Mouse (Mus musculus): ENCODE data around the gene Samm50. TPM values are rescaled to one million over a fixed set of nuclear protein-coding genes. Genes with fewer than 3 reads are reported as not detected.

Samm50 gene
- total RNA-seq, 2 experiments from 2014 or later = 26.4 to 30.5 TPM

GRCm38 (mm10) chr15:84210941-84211340 lies 18.9 kb downstream of the Samm50 start:
- no peak for ATAC-seq (ENCODE audit: poor library complexity, severe bottlenecking)

GRCm38 (mm10) chr15:84211564-84211963 lies 19.5 kb downstream of the Samm50 start:
- no peak for ATAC-seq (ENCODE audit: poor library complexity, severe bottlenecking)

GRCm38 (mm10) chr15:84212031-84212755 lies 20.2 kb downstream of the Samm50 start:
- ATAC-seq (ENCODE audit: poor library complexity, severe bottlenecking) = peak; percentile 83

GRCm38 (mm10) chr15:84212756-84213105 lies 20.7 kb downstream of the Samm50 start:
- ATAC-seq (ENCODE audit: poor library complexity, severe bottlenecking) = no peak

GRCm38 (mm10) chr15:84213162-84213739 lies 21.2 kb downstream of the Samm50 start:
- no peak for ATAC-seq (ENCODE audit: poor library complexity, severe bottlenecking)

GRCm38 (mm10) chr15:84214476-84214875 lies 22.4 kb downstream of the Samm50 start:
- ATAC-seq (ENCODE audit: poor library complexity, severe bottlenecking) = no peak

GRCm38 (mm10) chr15:84215273-84215672 lies 23.2 kb downstream of the Samm50 start:
- no peak for ATAC-seq (ENCODE audit: poor library complexity, severe bottlenecking)

GRCm38 (mm10) chr15:84216026-84216425 lies 24.0 kb downstream of the Samm50 start:
- ATAC-seq (ENCODE audit: poor library complexity, severe bottlenecking) = no peak

- no peak for ATAC-seq (ENCODE audit: poor library complexity, severe bottlenecking)
Measured at GRCm38 (mm10) chr15:84216461-84217084, 24.5 kb downstream of the Samm50 start.

GRCm38 (mm10) chr15:84217969-84218782 lies 26.1 kb downstream of the Samm50 start:
- no peak; the same call in 1 of the 2 replicates for ATAC-seq (ENCODE audit: poor library complexity, severe bottlenecking)

- no peak for ATAC-seq (ENCODE audit: poor library complexity, severe bottlenecking)
Measured at GRCm38 (mm10) chr15:84218783-84219271, 26.8 kb downstream of the Samm50 start.

- no peak for ATAC-seq (ENCODE audit: poor library complexity, severe bottlenecking)
Measured at GRCm38 (mm10) chr15:84221539-84221938, 29.5 kb downstream of the Samm50 start.

GRCm38 (mm10) chr15:84223423-84223822 lies 31.4 kb downstream of the Samm50 start:
- no peak for ATAC-seq (ENCODE audit: poor library complexity, severe bottlenecking)

GRCm38 (mm10) chr15:84224779-84225178 lies 32.7 kb downstream of the Samm50 start:
- no peak for ATAC-seq (ENCODE audit: poor library complexity, severe bottlenecking)

- no peak for ATAC-seq (ENCODE audit: poor library complexity, severe bottlenecking)
Measured at GRCm38 (mm10) chr15:84226918-84227317, 34.9 kb downstream of the Samm50 start.

- ATAC-seq (ENCODE audit: poor library complexity, severe bottlenecking) = no peak
Measured at GRCm38 (mm10) chr15:84230661-84231060, 38.6 kb downstream of the Samm50 start.

GRCm38 (mm10) chr15:84231113-84231712 lies 39.2 kb downstream of the Samm50 start:
- ATAC-seq (ENCODE audit: poor library complexity, severe bottlenecking) = peak; percentile 50

GRCm38 (mm10) chr15:84231721-84232561 lies 39.9 kb downstream of the Samm50 start, which contains the start of gene Parvb:
TSS of gene Parvb (plus strand) at chr15:84232043.
- ATAC-seq (ENCODE audit: poor library complexity, severe bottlenecking) = peak; percentile 30

- no peak for ATAC-seq (ENCODE audit: poor library complexity, severe bottlenecking)
Measured at GRCm38 (mm10) chr15:84232609-84233008, 40.6 kb downstream of the Samm50 start.

Measured in megakaryocyte, adult 5-6 weeks (primary cell).